Mouse (Mus musculus): ENCODE results near the gene Cacna1a.
"Not testable (repeated sequence)": the region's sequence is repeated elsewhere in the genome, so short reads cannot be mapped to it uniquely, and the experiment has no call there.

Cacna1a gene

GRCm38 (mm10) chr8:84660819-84661457 is 272.7 kb downstream of the Cacna1a start:
- peak; percentile 53 for DNase-seq (ENCODE audit: low spot score)

- DNase-seq (ENCODE audit: low spot score) = peak; percentile 83
Observed at GRCm38 (mm10) chr8:84661458-84661871, 273.2 kb downstream of the Cacna1a start.

- DNase-seq (ENCODE audit: low spot score) = peak; percentile 59
Observed at GRCm38 (mm10) chr8:84661961-84662571, 273.8 kb downstream of the Cacna1a start.

GRCm38 (mm10) chr8:84662581-84663065 is 274.4 kb downstream of the Cacna1a start, which contains the start of gene Ier2:
TSS of gene Ier2 (minus strand) at chr8:84662852.
- peak; percentile 92 for DNase-seq (ENCODE audit: low spot score)

GRCm38 (mm10) chr8:84663483-84664327 is 275.5 kb downstream of the Cacna1a start:
- DNase-seq (ENCODE audit: low spot score) = peak; percentile 96

GRCm38 (mm10) chr8:84664566-84665384 is 276.5 kb downstream of the Cacna1a start:
- DNase-seq (ENCODE audit: low spot score) = peak; percentile 74

- DNase-seq (ENCODE audit: low spot score) = no peak
Observed at GRCm38 (mm10) chr8:84665385-84665893, 277.2 kb downstream of the Cacna1a start.

GRCm38 (mm10) chr8:84668081-84668480 is 279.8 kb downstream of the Cacna1a start:
- DNase-seq (ENCODE audit: low spot score) = no peak

- no peak for DNase-seq (ENCODE audit: low spot score)
Observed at GRCm38 (mm10) chr8:84668731-84669485, 280.7 kb downstream of the Cacna1a start.

- not testable (repeated sequence) for DNase-seq (ENCODE audit: low spot score)
Observed at GRCm38 (mm10) chr8:84670295-84671006, 282.2 kb downstream of the Cacna1a start.

GRCm38 (mm10) chr8:84677305-84677704 is 289.1 kb downstream of the Cacna1a start:
- no peak for DNase-seq (ENCODE audit: low spot score)

- no peak for DNase-seq (ENCODE audit: low spot score)
Observed at GRCm38 (mm10) chr8:84681476-84681875, 293.2 kb downstream of the Cacna1a start.

GRCm38 (mm10) chr8:84682257-84682656 is 294.0 kb downstream of the Cacna1a start:
- DNase-seq (ENCODE audit: low spot score) = no peak

GRCm38 (mm10) chr8:84684537-84684936 is 296.3 kb downstream of the Cacna1a start:
- DNase-seq (ENCODE audit: low spot score) = no peak

- no peak for DNase-seq (ENCODE audit: low spot score)
Observed at GRCm38 (mm10) chr8:84686191-84687002, 298.2 kb downstream of the Cacna1a start, which contains the start of gene Trmt1. TSS of gene Trmt1 (plus strand) at chr8:84686307.

- DNase-seq (ENCODE audit: low spot score) = peak; percentile 72
Observed at GRCm38 (mm10) chr8:84687003-84687704, 298.9 kb downstream of the Cacna1a start.

- DNase-seq (ENCODE audit: low spot score) = peak; percentile 90
Observed at GRCm38 (mm10) chr8:84687705-84688100, 299.5 kb downstream of the Cacna1a start, which contains the start of gene Nacc1. TSS of gene Nacc1 (minus strand) at chr8:84687862.

Measured in ovary, postnatal 36 days (tissue).